Mouse (Mus musculus): ENCODE results near the gene Ezr.

Ezr gene

GRCm38 (mm10) chr17:6789103-6789502 lies 6.5 kb upstream of the Ezr start:
- no peak for DNase-seq

GRCm38 (mm10) chr17:6787241-6787640 lies 4.7 kb upstream of the Ezr start:
- DNase-seq: no peak

- DNase-seq: no peak
Measured at GRCm38 (mm10) chr17:6783756-6784357, 1.3 kb upstream of the Ezr start.

GRCm38 (mm10) chr17:6783006-6783661 lies 550 bp upstream of the Ezr start:
- DNase-seq: peak; percentile 57

GRCm38 (mm10) chr17:6782033-6782526 lies 504 bp downstream of the Ezr start:
- DNase-seq: peak; percentile 46

- no peak for DNase-seq
Measured at GRCm38 (mm10) chr17:6781273-6781672, 1.3 kb downstream of the Ezr start.

GRCm38 (mm10) chr17:6780521-6781115 lies 2.0 kb downstream of the Ezr start:
- DNase-seq: no peak

GRCm38 (mm10) chr17:6779632-6780031 lies 3.0 kb downstream of the Ezr start:
- DNase-seq: no peak

- DNase-seq: peak; percentile 48
Measured at GRCm38 (mm10) chr17:6778771-6779509, 3.6 kb downstream of the Ezr start.

- peak; percentile 44 for DNase-seq
Measured at GRCm38 (mm10) chr17:6778332-6778683, 4.3 kb downstream of the Ezr start.

- DNase-seq: no peak
Measured at GRCm38 (mm10) chr17:6777629-6778331, 4.8 kb downstream of the Ezr start.

- no peak for DNase-seq
Measured at GRCm38 (mm10) chr17:6777061-6777460, 5.5 kb downstream of the Ezr start.

GRCm38 (mm10) chr17:6776576-6776975 lies 6.0 kb downstream of the Ezr start:
- no peak for DNase-seq

GRCm38 (mm10) chr17:6776123-6776522 lies 6.5 kb downstream of the Ezr start:
- DNase-seq: no peak

- no peak for DNase-seq
Measured at GRCm38 (mm10) chr17:6775671-6776070, 6.9 kb downstream of the Ezr start.

- no peak for DNase-seq
Measured at GRCm38 (mm10) chr17:6775221-6775620, 7.4 kb downstream of the Ezr start.

GRCm38 (mm10) chr17:6773249-6773966 lies 9.2 kb downstream of the Ezr start:
- DNase-seq: no peak

GRCm38 (mm10) chr17:6772490-6772773 lies 10.2 kb downstream of the Ezr start:
- DNase-seq: no peak

GRCm38 (mm10) chr17:6771661-6772489 lies 10.7 kb downstream of the Ezr start:
- DNase-seq: no peak

GRCm38 (mm10) chr17:6769602-6770001 lies 13.0 kb downstream of the Ezr start:
- DNase-seq: no peak

- no peak for DNase-seq
Measured at GRCm38 (mm10) chr17:6768301-6768788, 14.2 kb downstream of the Ezr start.
